In genomic region chr7:84114775-84115174, GRCm38 (mm10) we compare ENCODE assay signal across 18 mouse cellular contexts. TPM values are rescaled to one million over a fixed set of nuclear protein-coding genes. Genes with fewer than 3 reads are reported as not detected.
DNase-seq lines count a peak whose midpoint lies in the region; ATAC-seq lines count a peak whose summit lies in the region.
"Had no signal": no experiment of that assay in that cellular context is flagged by ENCODE, and none has a peak within 500 bp of the region (broad histone marks: within the 10 kb centered on the region; RNA-seq: fewer than 3 reads in every experiment).

No protein-coding gene starts in this region.

- H3K4me1 ChIP-seq in embryonic facial prominence, embryonic 14.5 days (ENCODE audit: control insufficient read depth, insufficient read depth, low read length): peaks cover 21% of the 10 kb centered on the region; the same call in 1 of the 2 replicates
- peaks cover 23% of the 10 kb centered on the region for H3K4me1 ChIP-seq in embryonic facial prominence, embryonic 10.5 days

- H3K36me3 ChIP-seq in embryonic facial prominence, embryonic 14.5 days (ENCODE audit: control insufficient read depth, insufficient read depth, low read length): peaks cover 8% of the 10 kb centered on the region; the same call in 1 of the 2 replicates
- peaks cover 59% of the 10 kb centered on the region for H3K36me3 ChIP-seq in embryonic facial prominence, embryonic 10.5 days (replicated peaks)

- intact Hi-C loops in heart, postnatal 10 days (cut with DNase I): no loop called here

- H3K27ac ChIP-seq in embryonic facial prominence, embryonic 14.5 days (replicated peaks; ENCODE audit: low read depth, low read length): no peak overlapping the region
- no peak overlapping the region for H3K27ac ChIP-seq in embryonic facial prominence, embryonic 10.5 days (replicated peaks)

- DNase-seq in embryonic facial prominence, embryonic 14.5 days (ENCODE audit: low spot score): peak; percentile 52
- DNase-seq in embryonic facial prominence, embryonic 10.5 days (ENCODE audit: low spot score): no peak
- DNase-seq in heart, adult 11 months: peak; percentile 58
- no peak for DNase-seq in heart, postnatal 10 days
- peak; percentile 31 for DNase-seq in thymus, postnatal 14 days
- no peak for DNase-seq in thymus, postnatal 25 days
- DNase-seq: adrenal gland, adult 2 months; adrenal gland, adult 8-10 months; adrenal gland, postnatal 10 days; adrenal gland, postnatal 25 days; adrenal gland, postnatal 36 days; cerebellum, adult 11 months; cerebellum, adult 11-12 months; cerebellum, adult 18-20 months had no signal

- 65% methylated on average over 3 of the region's 3 CpGs for WGBS in embryonic facial prominence, embryonic 14.5 days
- WGBS in embryonic facial prominence, embryonic 10.5 days: 89% methylated on average over 3 of the region's 3 CpGs

- H3K27me3 ChIP-seq in embryonic facial prominence, embryonic 14.5 days (replicated peaks; ENCODE audit: control insufficient read depth, insufficient read depth, low read length): no peaks in the 10 kb centered on the region
- no peaks in the 10 kb centered on the region for H3K27me3 ChIP-seq in embryonic facial prominence, embryonic 10.5 days (replicated peaks; ENCODE audit: low read depth, poor library complexity, severe bottlenecking)
- H3K27me3 ChIP-seq: CH12.LX, Patski had no signal

- no peak for ATAC-seq in embryonic facial prominence, embryonic 14.5 days (ENCODE audit: low read depth)
- ATAC-seq: Patski had no signal

- no peaks in the 10 kb centered on the region for H3K9me3 ChIP-seq in embryonic facial prominence, embryonic 14.5 days (ENCODE audit: control insufficient read depth, low read length)
- H3K9me3 ChIP-seq in embryonic facial prominence, embryonic 10.5 days: no peaks in the 10 kb centered on the region
- H3K9me3 ChIP-seq: G1E had no signal

- H3K4me2 ChIP-seq in embryonic facial prominence, embryonic 14.5 days (ENCODE audit: low read depth, low read length): no peak overlapping the region

- no peak overlapping the region for H3K4me3 ChIP-seq in embryonic facial prominence, embryonic 14.5 days (ENCODE audit: low read depth, low read length)
- H3K4me3 ChIP-seq in embryonic facial prominence, embryonic 10.5 days: no peak overlapping the region

- no peak overlapping the region for H3K9ac ChIP-seq in embryonic facial prominence, embryonic 14.5 days (ENCODE audit: low read depth, low read length)

RNA-seq across cellular contexts. Expression of gene Cemip, which starts 28.5 kb away (rescaled TPM):
- 1.1 TPM in 2 replicates for polyA plus RNA-seq in embryonic facial prominence, embryonic 14.5 days (2014; fragmentation: Nextera tagmentation; extraction: Ambion mirVana)
- 0.42 and 0.47 TPM in 2 replicates for polyA plus RNA-seq in embryonic facial prominence, embryonic 10.5 days (2016; fragmentation: Nextera tagmentation; extraction: Ambion mirVana)
- 1 to 10 TPM; 1.5 TPM for total RNA-seq in heart, postnatal 10 days (2021)
- total RNA-seq: MEL had no signal
- polyA plus RNA-seq: G1E had no signal

RNA-seq across cellular contexts. Expression of gene Abhd17c, which starts 36.9 kb away (rescaled TPM):
- 32.8 and 34.9 TPM in 2 replicates for polyA plus RNA-seq in embryonic facial prominence, embryonic 14.5 days (2014; fragmentation: Nextera tagmentation; extraction: Ambion mirVana)
- 41.9 and 43.3 TPM in 2 replicates for polyA plus RNA-seq in embryonic facial prominence, embryonic 10.5 days (2016; fragmentation: Nextera tagmentation; extraction: Ambion mirVana)
- total RNA-seq in heart, postnatal 10 days (2021): 10 to 100 TPM; 39.3 to 46.7 TPM

Comparison
In these comparisons a context has a peak if more than half of its experiments do, and no peak if none do; other contexts are left out.
1. DNase-seq: peak in embryonic facial prominence, embryonic 14.5 days (single experiment), heart, adult 11 months (single experiment) and thymus, postnatal 14 days (single experiment); none in embryonic facial prominence, embryonic 10.5 days (single experiment), heart, postnatal 10 days (0 of 2) and thymus, postnatal 25 days (single experiment).